Mouse (Mus musculus) hematopoietic stem cell, adult 5-6 weeks (primary cell): ENCODE measurements at regions not wholly inside any gene's neighbourhood (a gene's known extent, or its start where the extent isn't known, plus 50 kb on each side); places are given as distances from the start of the nearest gene placed in this dataset.

Experiments
- ATAC-seq, 2 experiments: fragments of 125-278 bp in 1 of 2; replicated peaks in 1 of 2; 2 replicates each; pipeline ENCODE4 v1.8.0; 2016 to 2017; ENCODE audit warnings: inconsistent platforms in 2 of 2, mild to moderate bottlenecking in 2 of 2, moderate number of reproducible peaks in 2 of 2, low read depth in 1 of 2, moderate TSS enrichment in 1 of 2; ENCODE audit not compliant: low FRiP score in 2 of 2, poor library complexity in 2 of 2, severe bottlenecking in 2 of 2, insufficient read depth in 1 of 2, low TSS enrichment in 1 of 2

DNA sequence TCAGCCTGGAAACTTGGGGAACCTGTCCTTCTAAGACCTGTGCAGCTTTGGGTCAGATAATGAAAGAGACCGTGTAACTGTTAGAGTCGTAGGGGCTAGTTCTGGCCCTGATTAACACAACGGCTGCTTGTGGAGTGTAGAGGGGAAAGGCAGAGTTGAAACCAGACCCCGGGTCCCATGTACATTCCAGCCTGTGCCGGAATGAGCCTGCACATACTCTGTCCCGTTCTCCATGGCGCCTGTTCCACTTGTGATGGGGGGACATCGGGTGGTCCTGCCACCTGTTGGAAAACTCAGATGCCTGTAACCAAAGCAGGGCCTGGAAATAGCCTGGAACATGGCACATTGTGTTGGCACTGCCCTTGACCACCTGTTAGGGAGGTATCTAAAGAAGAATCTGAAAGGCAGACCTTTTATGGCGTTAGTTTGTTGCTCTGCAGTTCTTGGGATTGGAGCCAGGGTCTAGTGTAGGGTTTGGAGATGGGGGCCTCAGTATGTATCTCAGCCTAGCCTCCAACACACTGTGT lies 61.7 kb downstream of the Dlk1 start:
- ATAC-seq: no peak
